In genomic region chr11:52345939-52346634, GRCm38 (mm10) we compare ENCODE assay signal across 8 mouse cellular contexts. TPM values are rescaled to one million over a fixed set of nuclear protein-coding genes. Genes with fewer than 3 reads are reported as not detected.
DNase-seq lines count a peak whose midpoint lies in the region; ATAC-seq lines count a peak whose summit lies in the region.

No protein-coding gene starts in this region.

- H3K27me3 ChIP-seq in hindbrain, embryonic 16.5 days (replicated peaks; ENCODE audit: control insufficient read depth, insufficient read depth, low read length): no peaks in the 10 kb centered on the region

- H3K27ac ChIP-seq in hindbrain, embryonic 16.5 days (ENCODE audit: low read depth, low read length): peak overlapping the region; percentile 57; the same call in 1 of the 2 replicates
- H3K27ac ChIP-seq in macrophage: no peak overlapping the region

- H3K36me3 ChIP-seq in hindbrain, embryonic 16.5 days (ENCODE audit: control insufficient read depth, insufficient read depth, low read length): no peaks in the 10 kb centered on the region
- no peaks in the 10 kb centered on the region for H3K36me3 ChIP-seq in macrophage (ENCODE audit: inconsistent target)

- H3K4me2 ChIP-seq in hindbrain, embryonic 16.5 days (ENCODE audit: low read length): peak overlapping the region; percentile 56

- H3K9me3 ChIP-seq in hindbrain, embryonic 16.5 days (ENCODE audit: control insufficient read depth, low read length): no peaks in the 10 kb centered on the region

- H3K4me3 ChIP-seq in hindbrain, embryonic 16.5 days (ENCODE audit: low read length): peak overlapping the region; percentile 27
- H3K4me3 ChIP-seq in macrophage (ENCODE audit: inconsistent target): peak overlapping the region; percentile 12; the same call in 1 of the 2 replicates

- 14% methylated on average over 11 of the region's 12 CpGs for WGBS in hindbrain, embryonic 16.5 days
- WGBS in macrophage (ENCODE audit: missing documents): 5% methylated on average over 7 of the region's 12 CpGs

- peak; percentile 88 for DNase-seq in T-cell, adult 2 months (ENCODE audit: low spot score)
- DNase-seq in cerebellum, postnatal 25 days: peak; percentile 91 to 92
- DNase-seq in frontal cortex, postnatal 36 days (ENCODE audit: low spot score in 2 of 2): peak; percentile 87 to 94
- DNase-seq in left cerebral cortex, adult 18-20 months (ENCODE audit: low spot score in 2 of 2): peak; percentile 89
- peak; percentile 90 for DNase-seq in right cerebral cortex, adult 18-20 months
- peak; percentile 84 for DNase-seq in urinary bladder, postnatal 25 days (ENCODE audit: low spot score)

- H3K4me1 ChIP-seq in hindbrain, embryonic 16.5 days (ENCODE audit: control insufficient read depth, insufficient read depth, low read depth, low read length): peaks cover 4% of the 10 kb centered on the region; the same call in 1 of the 2 replicates

- peak; percentile 84 for ATAC-seq in hindbrain, embryonic 16.5 days

- H3K79me2 ChIP-seq in macrophage (ENCODE audit: inconsistent target): no peaks in the 10 kb centered on the region

- 0 out of 2 replicates have a peak overlapping the region, but pooled peaks have one; percentile 30 for H3K9ac ChIP-seq in hindbrain, embryonic 16.5 days (ENCODE audit: low read depth, low read length)

RNA-seq across cellular contexts. Expression of gene Vdac1, which starts 14.6 kb away (rescaled TPM):
- 411 and 440 TPM in 2 replicates for polyA plus RNA-seq in hindbrain, embryonic 16.5 days (2015; fragmentation: Nextera tagmentation; extraction: Ambion mirVana)
- 100 to 1,000 TPM; 560 to 576 TPM for total RNA-seq in left cerebral cortex, adult 18-20 months (2021)
- 100 to 1,000 TPM in 14 of 26 experiments, 10 to 100 TPM in 12; 37.4 to 166 (median 104) TPM for total RNA-seq in macrophage (2018; cell fraction: chromatin; rRNA removed)
- total RNA-seq in macrophage (2018; cell fraction: cytosol; rRNA removed): 100 to 1,000 TPM; 123 to 261 (median 180) TPM
- 100 to 1,000 TPM in 9 of 26 experiments, 10 to 100 TPM in 17; 60.8 to 168 (median 90.4) TPM for total RNA-seq in macrophage (2018; cell fraction: nucleus; rRNA removed)
- 164 to 239 TPM (median 232 TPM) in 3 replicates for polyA plus RNA-seq in macrophage (2018)

RNA-seq across cellular contexts. Expression of gene 9530068E07Rik, which starts 50.1 kb away (rescaled TPM):
- 136 and 145 TPM in 2 replicates for polyA plus RNA-seq in hindbrain, embryonic 16.5 days (2015; fragmentation: Nextera tagmentation; extraction: Ambion mirVana)
- total RNA-seq in left cerebral cortex, adult 18-20 months (2021): 10 to 100 TPM; 57.1 to 61.6 TPM
- total RNA-seq in macrophage (2018; cell fraction: chromatin; rRNA removed): 10 to 100 TPM; 12.7 to 69.4 (median 36.4) TPM
- total RNA-seq in macrophage (2018; cell fraction: cytosol; rRNA removed): 100 to 1,000 TPM; 131 to 187 (median 157) TPM
- total RNA-seq in macrophage (2018; cell fraction: nucleus; rRNA removed): 100 to 1,000 TPM in 16 of 26 experiments, 10 to 100 TPM in 10; 56.3 to 204 (median 130) TPM
- polyA plus RNA-seq in macrophage (2018): 126 to 153 TPM (median 142 TPM) in 3 replicates
